Mouse (Mus musculus) kidney, embryonic 14.5 days (tissue): ENCODE data around the gene Shc4. TPM values are rescaled to one million over a fixed set of nuclear protein-coding genes. Genes with fewer than 3 reads are reported as not detected.

Experiments
- ATAC-seq: fragments of 200-750 bp; cut with Nextera tagmentation; 2 replicates; pipeline ENCODE4 v1.8.0; 2017; ENCODE audit warnings: moderate number of reproducible peaks, mild to moderate bottlenecking, moderate TSS enrichment, moderate library complexity; ENCODE audit not compliant: low FRiP score, low TSS enrichment
- H3K27ac ChIP-seq: fragments of 300-500 bp; sonication (generic); 2 replicates; pipeline ENCODE4 v1.5.1; 2014; ENCODE audit warnings: low read depth, mild to moderate bottlenecking, low read length, moderate library complexity, mixed read lengths
- H3K27me3 ChIP-seq: fragments of 300-500 bp; sonication (generic); 2 replicates; pipeline ENCODE4 v1.6.1; 2014; ENCODE audit warnings: mild to moderate bottlenecking, low read length; ENCODE audit not compliant: control insufficient read depth, insufficient read depth
- H3K36me3 ChIP-seq: fragments of 300-500 bp; sonication (generic); 2 replicates; pipeline ENCODE4 v1.6.1; 2014; ENCODE audit warnings: low read length, mixed read lengths; ENCODE audit not compliant: control insufficient read depth, insufficient read depth
- H3K4me1 ChIP-seq: fragments of 300-500 bp; sonication (generic); 2 replicates; pipeline ENCODE4 v1.6.1; 2014; ENCODE audit warnings: low read length, mixed read lengths; ENCODE audit not compliant: control insufficient read depth, insufficient read depth
- H3K4me2 ChIP-seq: fragments of 300-500 bp; sonication (generic); replicated peaks from 2 replicates; pipeline ENCODE4 v1.6.1; 2014; ENCODE audit warnings: low read depth, mild to moderate bottlenecking, low read length
- H3K4me3 ChIP-seq: fragments of 300-500 bp; sonication (generic); 2 replicates; pipeline ENCODE4 v1.5.1; 2014; ENCODE audit warnings: mild to moderate bottlenecking, low read length
- H3K9ac ChIP-seq: fragments of 300-500 bp; sonication (generic); 2 replicates; pipeline ENCODE4 v1.6.1; 2014; ENCODE audit warnings: low read depth, mild to moderate bottlenecking, low read length, moderate library complexity
- H3K9me3 ChIP-seq: fragments of 300-500 bp; sonication (generic); 2 replicates; pipeline ENCODE4 v1.6.1; 2016; ENCODE audit warnings: low read length; ENCODE audit not compliant: control insufficient read depth
- WGBS: fragments of 180-500 bp; shearing (Covaris S2); extraction: QIAGEN DNeasy Blood & Tissue Kit; methylation state at CpG from one replicate; pipeline ENCODE4 v1.1.7; 2014; 5-methylcytosine and 5-hydroxymethylcytosine counted together
- polyA plus RNA-seq: library from polyadenylated mRNA; unstranded; fragments of >200 nt; fragmentation: Nextera tagmentation; extraction: Ambion mirVana; gene quantifications from 2 replicates; pipeline ENCODE4 v1.2.1, GENCODE M21; 2014

Shc4 gene
- polyA plus RNA-seq, 1 experiment from 2014 or later = 1.6 TPM

DNA sequence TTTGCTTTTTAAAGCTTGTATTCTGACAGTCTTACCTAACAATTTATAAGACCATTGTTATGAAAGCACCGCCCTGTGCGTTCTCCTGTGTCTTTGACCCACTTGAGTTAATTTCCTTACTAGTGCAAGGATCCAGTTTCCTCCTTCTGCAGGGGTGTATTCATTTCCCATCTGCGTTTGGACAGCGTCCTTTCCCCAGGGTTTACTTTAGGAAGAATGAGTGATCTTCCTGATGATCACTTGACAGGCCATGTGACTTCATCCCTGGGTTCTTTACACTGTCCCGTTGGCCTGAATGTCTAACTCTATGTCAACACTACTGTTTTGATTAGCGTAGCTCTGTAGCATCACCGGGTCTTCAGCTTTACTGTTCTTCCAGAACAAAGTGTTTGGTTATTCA, 86.6 kb downstream of the Shc4 start:
- Histone ChIP-seq H3K36me3 (no peaks in the 10 kb centered on the region), H3K27me3 (no peaks in the 10 kb centered on the region), H3K9me3 (no peaks in the 10 kb centered on the region), H3K4me2 (no peak overlapping the region), H3K4me1 (no peaks in the 10 kb centered on the region), H3K9ac (no peak overlapping the region), H3K4me3 (no peak overlapping the region), H3K27ac (no peak overlapping the region)
- ATAC-seq = 0 out of 2 replicates have a peak, but pooled peaks have one; percentile 32
- WGBS = 39% methylated on average over 7 of the region's 7 CpGs

DNA sequence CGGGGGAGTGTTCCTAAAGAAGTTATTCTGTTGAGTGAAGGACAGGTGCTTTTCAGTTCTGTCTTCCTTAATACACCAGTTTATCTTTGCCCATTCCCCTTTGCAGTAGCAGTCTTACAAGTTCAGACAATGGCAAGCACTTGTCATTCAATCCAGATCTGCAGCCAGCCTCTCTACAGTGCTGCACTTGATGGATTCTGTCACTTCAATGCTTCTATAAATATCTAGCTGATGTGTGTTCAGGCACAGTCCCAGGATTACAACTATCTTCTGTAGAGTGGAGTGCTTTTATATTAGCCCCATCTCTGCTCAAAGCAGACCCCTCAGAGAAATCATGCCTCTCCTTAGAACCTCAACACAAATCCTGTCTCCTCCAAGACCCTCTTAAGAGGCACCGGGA, 93.9 kb downstream of the Shc4 start:
- Histone ChIP-seq H3K9ac (no peak overlapping the region), H3K4me3 (no peak overlapping the region), H3K4me2 (no peak overlapping the region), H3K36me3 (no peaks in the 10 kb centered on the region), H3K9me3 (no peaks in the 10 kb centered on the region), H3K27ac (no peak overlapping the region), H3K4me1 (no peaks in the 10 kb centered on the region), H3K27me3 (no peaks in the 10 kb centered on the region)
- no peak for ATAC-seq
- 98% methylated on average over 2 of the region's 2 CpGs for WGBS

DNA sequence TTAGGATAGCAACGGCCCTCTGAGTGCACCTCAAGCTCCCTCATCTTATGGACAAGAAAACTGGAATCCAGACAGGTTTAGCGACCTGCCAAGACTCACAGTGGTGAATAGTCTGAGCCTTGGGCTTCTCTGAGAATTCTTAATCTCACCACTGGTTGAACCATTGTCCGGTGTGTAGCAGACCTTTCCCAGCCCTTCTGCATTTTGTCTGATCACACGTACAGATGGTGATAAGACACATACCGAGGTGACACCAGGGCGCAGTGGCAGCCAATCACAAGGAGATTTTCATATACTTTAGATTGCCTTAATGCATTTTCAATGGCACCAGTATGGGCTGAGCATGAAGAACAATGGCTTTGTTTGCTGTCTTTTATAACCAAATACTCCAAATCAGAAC, 95.5 kb downstream of the Shc4 start:
- Histone ChIP-seq H3K4me1 (peaks cover 5% of the 10 kb centered on the region; the same call in 1 of the 2 replicates), H3K9me3 (no peaks in the 10 kb centered on the region), H3K36me3 (no peaks in the 10 kb centered on the region), H3K4me3 (no peak overlapping the region), H3K4me2 (no peak overlapping the region), H3K27ac (no peak overlapping the region), H3K9ac (no peak overlapping the region), H3K27me3 (no peaks in the 10 kb centered on the region)
- 87% methylated on average over 6 of the region's 6 CpGs for WGBS
- ATAC-seq = no peak

DNA sequence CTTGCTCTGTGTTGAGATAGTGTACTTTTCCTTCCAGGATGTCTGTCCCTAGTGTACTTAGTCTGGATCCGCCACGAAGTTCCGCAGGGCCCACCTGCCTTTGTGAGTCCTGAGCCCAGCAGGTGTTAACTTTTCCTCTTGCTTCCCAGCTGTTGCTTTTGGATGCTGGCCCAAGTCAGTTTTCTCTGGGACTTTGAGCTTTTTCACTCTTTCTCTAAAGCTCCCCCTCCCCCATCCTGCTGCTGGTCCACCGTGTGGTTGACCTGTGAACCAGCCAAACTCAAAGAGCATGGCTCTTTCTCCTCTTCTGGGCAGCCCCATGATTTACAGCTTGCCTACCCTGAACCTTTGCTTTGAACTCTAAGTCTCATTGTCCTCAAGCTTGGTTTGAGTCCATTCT, 97.4 kb downstream of the Shc4 start:
- no peak overlapping the region for H3K27ac ChIP-seq
- H3K9me3 ChIP-seq = no peaks in the 10 kb centered on the region
- no peaks in the 10 kb centered on the region for H3K27me3 ChIP-seq
- peaks cover 9% of the 10 kb centered on the region; the same call in 1 of the 2 replicates for H3K4me1 ChIP-seq
- 72% methylated on average over 4 of the region's 4 CpGs for WGBS
- no peak for ATAC-seq
- no peak overlapping the region for H3K4me2 ChIP-seq
- H3K9ac ChIP-seq = no peak overlapping the region
- H3K4me3 ChIP-seq = no peak overlapping the region
- no peaks in the 10 kb centered on the region for H3K36me3 ChIP-seq

DNA sequence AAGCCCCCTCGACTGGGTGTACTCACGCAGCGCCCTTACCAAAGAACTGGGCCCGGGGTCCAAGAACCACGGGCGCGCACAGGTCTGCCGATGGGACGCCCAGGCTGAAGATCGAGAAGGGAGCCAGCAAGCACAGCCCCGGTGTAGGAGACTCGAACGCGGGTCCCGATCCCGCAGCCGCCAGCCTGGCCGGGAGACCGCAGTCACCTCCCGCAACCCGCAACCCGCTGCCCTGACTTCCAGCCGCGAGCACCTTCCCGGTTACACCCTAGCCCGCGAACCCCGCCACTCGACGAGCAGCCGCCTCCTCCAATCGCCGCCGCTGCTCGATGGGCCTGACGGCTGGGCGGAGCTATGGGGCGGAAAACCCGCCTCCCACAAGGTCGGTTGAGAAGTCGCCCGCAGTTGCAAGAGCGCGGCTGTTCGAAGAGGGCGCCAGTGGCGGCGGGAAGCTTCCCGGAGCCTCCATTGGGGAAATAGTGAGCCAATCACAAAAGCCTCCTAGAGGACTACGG, 99.1 kb downstream of the Shc4 start, which contains the start of gene Cep152:
TSS of gene Cep152 (minus strand) at position 277 of the 515 bp plus-strand sequence.
- H3K4me1 ChIP-seq = peaks cover 12% of the 10 kb centered on the region; the same call in 1 of the 2 replicates
- H3K9me3 ChIP-seq = no peaks in the 10 kb centered on the region
- ATAC-seq = peak; percentile 95

DNA sequence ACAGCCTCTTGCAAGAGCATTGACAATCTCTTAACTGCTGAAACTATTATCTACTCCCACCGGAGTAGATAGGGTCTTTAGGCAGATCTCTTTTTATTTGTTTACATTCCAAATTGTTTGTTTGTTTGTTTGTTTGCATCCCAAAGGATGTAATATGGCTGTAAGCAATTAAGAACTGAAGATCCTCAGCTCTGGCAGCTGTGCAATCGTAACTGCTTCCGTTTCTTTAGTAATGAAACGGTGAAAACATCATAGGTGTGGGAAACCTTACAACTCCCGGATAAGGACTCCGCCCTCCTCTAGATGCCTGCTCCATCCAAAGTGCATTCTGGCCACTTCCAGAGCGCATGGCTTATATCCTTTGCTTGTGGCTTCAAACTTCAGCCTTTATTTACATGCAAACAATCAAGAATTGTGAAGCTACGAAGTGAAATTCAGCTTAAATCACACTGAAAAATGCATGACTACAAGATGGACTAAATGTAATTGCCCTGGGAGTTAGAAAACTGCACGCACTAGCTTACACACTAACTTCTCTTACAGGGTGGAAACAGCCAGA, 99.7 kb downstream of the Shc4 start:
- peak overlapping the region; percentile 78 for H3K9ac ChIP-seq
- H3K36me3 ChIP-seq = peaks cover 7% of the 10 kb centered on the region
- no peaks in the 10 kb centered on the region for H3K27me3 ChIP-seq
- H3K27ac ChIP-seq = no peak overlapping the region
- H3K4me3 ChIP-seq = peak overlapping the region; percentile 90
- peaks cover 12% of the 10 kb centered on the region; the same call in 1 of the 2 replicates for H3K4me1 ChIP-seq
- peak overlapping the region; percentile 74 for H3K4me2 ChIP-seq
- H3K9me3 ChIP-seq = no peaks in the 10 kb centered on the region
- no peak for ATAC-seq
- WGBS = 7% methylated on average over 9 of the region's 9 CpGs

More for the DNA sequence above, 99.1 kb downstream of the Shc4 start, which contains the start of gene Cep152:
- peak within 1 kb of the TSS; percentile 90 for H3K4me3 ChIP-seq
- no peaks in the 10 kb centered on the region; the same call in 1 of the 2 replicates for H3K36me3 ChIP-seq
- no peaks in the 10 kb centered on the region for H3K27me3 ChIP-seq
- peak within 1 kb of the TSS; percentile 74 for H3K4me2 ChIP-seq
- no peak within 1 kb of the TSS for H3K27ac ChIP-seq
- H3K9ac ChIP-seq = peak within 1 kb of the TSS; percentile 78
- WGBS = under 1% methylated on average over 50 of the region's 50 CpGs

DNA sequence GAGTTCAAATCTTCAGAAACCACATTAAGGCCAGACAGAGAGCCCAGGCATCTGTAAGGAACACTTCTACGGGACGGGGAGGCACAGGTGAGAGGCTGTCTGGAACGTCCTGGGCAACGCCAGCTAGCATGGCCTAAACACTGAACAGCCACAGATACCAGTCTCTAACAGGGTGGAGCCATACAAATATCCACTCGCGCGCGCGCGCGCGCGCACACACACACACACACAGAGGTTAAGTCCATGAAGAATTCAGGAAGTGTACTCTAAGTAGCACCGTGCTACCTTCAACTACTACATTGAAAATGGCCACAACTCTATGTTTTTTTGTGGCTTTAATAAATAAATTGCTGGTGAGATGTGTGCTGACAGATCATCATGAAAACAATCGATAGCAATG, 100.7 kb downstream of the Shc4 start:
- ATAC-seq = no peak
- Histone ChIP-seq H3K4me1 (peaks cover 12% of the 10 kb centered on the region; the same call in 1 of the 2 replicates), H3K9me3 (no peaks in the 10 kb centered on the region), H3K27ac (no peak overlapping the region), H3K27me3 (no peaks in the 10 kb centered on the region), H3K9ac (no peak overlapping the region), H3K36me3 (peaks cover 13% of the 10 kb centered on the region), H3K4me2 (peak overlapping the region; percentile 74; the same call in 1 of the 2 replicates), H3K4me3 (no peak overlapping the region; the same call in 1 of the 2 replicates)
- 92% methylated on average over 15 of the region's 15 CpGs for WGBS

DNA sequence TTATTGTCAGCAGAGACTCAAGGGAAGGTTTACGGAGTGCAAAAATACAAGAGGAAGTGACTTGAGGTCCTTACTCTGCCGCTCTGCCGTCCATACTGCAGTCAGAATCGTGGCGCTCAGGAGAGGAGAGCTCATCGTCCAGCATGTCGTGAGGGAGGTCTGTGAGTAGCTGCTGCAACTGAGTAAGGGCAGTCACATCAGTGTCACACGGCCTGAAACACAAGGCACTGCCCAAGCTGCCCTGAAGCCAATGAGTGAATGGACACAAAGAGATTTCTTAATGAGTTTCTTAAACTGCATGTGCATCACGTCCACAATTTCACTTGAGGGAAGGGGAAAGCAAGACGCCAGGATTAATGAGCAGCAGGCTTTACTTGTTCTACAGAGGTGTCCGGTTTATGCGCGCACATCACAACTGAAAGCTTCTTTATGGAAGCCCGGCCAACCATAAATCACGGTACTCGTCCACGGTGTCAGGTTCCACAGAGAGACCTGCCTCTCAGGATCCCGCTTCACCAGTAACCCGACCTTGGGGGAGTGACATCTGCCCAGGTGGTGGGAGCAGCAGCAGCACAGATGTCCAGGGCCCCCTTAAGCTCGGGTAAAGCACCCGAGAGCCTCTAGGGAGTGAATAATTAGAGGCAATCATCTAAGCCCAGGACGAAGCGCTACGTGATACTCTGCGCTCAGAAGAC, 103.6 kb downstream of the Shc4 start:
- Histone ChIP-seq H3K36me3 (peaks cover 38% of the 10 kb centered on the region), H3K4me3 (no peak overlapping the region), H3K4me1 (peaks cover 12% of the 10 kb centered on the region; the same call in 1 of the 2 replicates), H3K9me3 (no peaks in the 10 kb centered on the region), H3K4me2 (no peak overlapping the region; the same call in 1 of the 2 replicates), H3K27ac (peak overlapping the region; percentile 31; the same call in 1 of the 2 replicates), H3K9ac (no peak overlapping the region), H3K27me3 (no peaks in the 10 kb centered on the region)
- peak; percentile 85 for ATAC-seq
- WGBS = 18% methylated on average over 25 of the region's 25 CpGs
